ENCODE assay signal across 9 mouse cellular contexts in the genomic region with DNA sequence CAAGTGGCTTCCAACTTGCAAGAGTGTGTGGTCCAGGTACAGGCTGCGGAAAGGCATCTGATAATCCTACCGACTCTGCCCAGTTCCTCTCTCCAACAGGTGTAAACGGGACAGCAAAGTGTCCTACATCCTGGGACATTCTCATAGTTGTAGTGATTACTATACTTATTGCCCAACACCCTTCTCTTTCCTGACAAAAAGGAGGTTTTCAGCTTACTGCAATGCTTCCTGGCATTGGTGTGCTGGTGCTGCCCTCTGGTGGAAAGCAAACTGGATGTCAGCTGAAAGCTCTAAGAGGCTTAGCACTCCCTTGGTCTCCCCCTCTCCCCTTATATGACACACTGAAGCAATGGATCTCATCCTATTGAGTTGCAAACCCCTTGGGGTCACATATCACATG. TPM values are rescaled to one million over a fixed set of nuclear protein-coding genes. Genes with fewer than 3 reads are reported as not detected.
DNase-seq lines count a peak whose midpoint lies in the region; ATAC-seq and TF ChIP-seq lines count a peak whose summit lies in the region.
"Had no signal": no experiment of that assay in that cellular context is flagged by ENCODE, and none has a peak within 500 bp of the region (broad histone marks: within the 10 kb centered on the region; RNA-seq: fewer than 3 reads in every experiment).

No protein-coding gene starts in this region.

- no peak overlapping the region for H3K9ac ChIP-seq in hindbrain, postnatal 0 days (replicated peaks; ENCODE audit: low read length)
- H3K9ac ChIP-seq: lung, embryonic 15.5 days had no signal

- H3K27me3 ChIP-seq in forebrain, embryonic 10.5 days (ENCODE audit: poor library complexity, severe bottlenecking) = peaks cover 92% of the 10 kb centered on the region
- H3K27me3 ChIP-seq in hindbrain, postnatal 0 days (ENCODE audit: insufficient read depth, low read length) = no peaks in the 10 kb centered on the region
- H3K27me3 ChIP-seq: lung, embryonic 15.5 days had no signal

- no peak overlapping the region for H3K4me3 ChIP-seq in forebrain, embryonic 10.5 days
- no peak overlapping the region for H3K4me3 ChIP-seq in hindbrain, postnatal 0 days (ENCODE audit: low read length)
- H3K4me3 ChIP-seq in left cerebral cortex, adult 2 months = no peak overlapping the region
- H3K4me3 ChIP-seq: lung, embryonic 15.5 days had no signal

- peaks cover 29% of the 10 kb centered on the region for H3K36me3 ChIP-seq in forebrain, embryonic 10.5 days (replicated peaks)
- no peaks in the 10 kb centered on the region for H3K36me3 ChIP-seq in hindbrain, postnatal 0 days (ENCODE audit: insufficient read depth, low read length)

- 84% methylated on average over 3 of the region's 3 CpGs for WGBS in forebrain, embryonic 10.5 days
- 80% methylated on average over 3 of the region's 3 CpGs for WGBS in hindbrain, postnatal 0 days

- no peak overlapping the region for H3K4me2 ChIP-seq in hindbrain, postnatal 0 days (ENCODE audit: low read depth, low read length)
- H3K4me2 ChIP-seq: lung, embryonic 15.5 days had no signal

- intact Hi-C loops in left cerebral cortex, adult 2 months (cut with DNase I) = loop anchor here (2.0 to 10.0 kb wide), 4 partner anchors 129 to 582 kb away; a partner anchor contains a TSS

- no peak overlapping the region for H3K27ac ChIP-seq in forebrain, embryonic 10.5 days
- no peak overlapping the region for H3K27ac ChIP-seq in hindbrain, postnatal 0 days
- no peak overlapping the region for H3K27ac ChIP-seq in left cerebral cortex, adult 2 months
- H3K27ac ChIP-seq: lung, embryonic 15.5 days had no signal

- peak; percentile 38 to 46 for DNase-seq in cerebellum, adult 18-20 months
- peak; percentile 72 for DNase-seq in adrenal gland, postnatal 14 days
- DNase-seq in forebrain, embryonic 10.5 days (ENCODE audit: extremely low spot score, low spot score) = peak; percentile 27
- peak; percentile 82 for DNase-seq in hindbrain, postnatal 0 days (ENCODE audit: low spot score)
- DNase-seq in left cerebral cortex, adult 2 months (ENCODE audit: extremely low spot score in 1 of 2, low spot score in 2 of 2) = peak; percentile 44 to 59
- DNase-seq in right cerebral cortex, postnatal 14 days = peak; percentile 75

- no peaks in the 10 kb centered on the region for H3K4me1 ChIP-seq in forebrain, embryonic 10.5 days
- H3K4me1 ChIP-seq in hindbrain, postnatal 0 days (ENCODE audit: insufficient read depth, low read length) = no peaks in the 10 kb centered on the region
- H3K4me1 ChIP-seq: lung, embryonic 15.5 days had no signal

- H3K9me3 ChIP-seq in forebrain, embryonic 10.5 days = no peaks in the 10 kb centered on the region
- no peaks in the 10 kb centered on the region for H3K9me3 ChIP-seq in hindbrain, postnatal 0 days (ENCODE audit: low read length)
- H3K9me3 ChIP-seq: lung, embryonic 15.5 days had no signal

- peak; percentile 84 for TF ChIP-seq CTCF in hindbrain, postnatal 0 days (IDR thresholded peaks at IDR 0.05; ENCODE audit: low read depth)
- peak; percentile 70 for TF ChIP-seq CTCF in left cerebral cortex, adult 2 months (IDR thresholded peaks at IDR 0.05)

- no peak for ATAC-seq in cerebellum, adult (ENCODE audit: insufficient number of reproducible peaks, low FRiP score, low TSS enrichment)
- ATAC-seq in hindbrain, postnatal 0 days = peak; percentile 69
- peak; percentile 89 for ATAC-seq in megakaryocyte progenitor cell, adult 5-6 weeks (replicated peaks; ENCODE audit: poor library complexity)

RNA-seq across cellular contexts. Expression of a gene that starts 21.6 kb away (rescaled TPM):
- 469 and 509 TPM in 2 replicates for total RNA-seq in adrenal gland, postnatal 14 days (2021)
- polyA plus RNA-seq in forebrain, embryonic 10.5 days (2016; fragmentation: Nextera tagmentation; extraction: Ambion mirVana) = 119 TPM in 2 replicates
- total RNA-seq in hindbrain, postnatal 0 days (2014; rRNA removed) = 145 and 150 TPM in 2 replicates
- 201 and 207 TPM in 2 replicates for polyA plus RNA-seq in hindbrain, postnatal 0 days (2015; fragmentation: Nextera tagmentation; extraction: Ambion mirVana)
- 100 to 1,000 TPM; 204 to 231 TPM for total RNA-seq in left cerebral cortex, adult 2 months (2021)
- total RNA-seq in megakaryocyte progenitor cell, adult 5-6 weeks (2015) = 132 and 133 TPM in 2 replicates
- 156 and 191 TPM in 2 replicates for total RNA-seq in megakaryocyte progenitor cell, adult 5-6 weeks (2017)

Comparison
In these comparisons a context has a peak if more than half of its experiments do, and no peak if none do; other contexts are left out.
1. DNase-seq: peak in every context shown above with its lines; median percentile 82 in hindbrain, postnatal 0 days; 75 in right cerebral cortex, postnatal 14 days; 72 in adrenal gland, postnatal 14 days; 52 in left cerebral cortex, adult 2 months; 42 in cerebellum, adult 18-20 months; 27 in forebrain, embryonic 10.5 days.